Mouse (Mus musculus) spleen, adult 2 months (tissue): ENCODE measurements at regions not wholly inside any gene's neighbourhood (a gene's known extent, or its start where the extent isn't known, plus 50 kb on each side); places are given as distances from the start of the nearest gene placed in this dataset.

ENCODE experiments used
- CTCF ChIP-seq: fragments of 200-500 bp; IDR thresholded peaks from 2 replicates; pipeline ENCODE4 v1.5.1; 2011; ENCODE audit warnings: mild to moderate bottlenecking, inconsistent platforms; ENCODE audit not compliant: insufficient read depth, insufficient read length, insufficient replicate concordance; ENCODE audit errors: extremely low read depth
- POLR2A ChIP-seq: fragments of 200-500 bp; IDR thresholded peaks from 2 replicates; pipeline ENCODE4 v1.6.1; 2011; ENCODE audit warnings: low read depth, low read length, inconsistent platforms

DNA sequence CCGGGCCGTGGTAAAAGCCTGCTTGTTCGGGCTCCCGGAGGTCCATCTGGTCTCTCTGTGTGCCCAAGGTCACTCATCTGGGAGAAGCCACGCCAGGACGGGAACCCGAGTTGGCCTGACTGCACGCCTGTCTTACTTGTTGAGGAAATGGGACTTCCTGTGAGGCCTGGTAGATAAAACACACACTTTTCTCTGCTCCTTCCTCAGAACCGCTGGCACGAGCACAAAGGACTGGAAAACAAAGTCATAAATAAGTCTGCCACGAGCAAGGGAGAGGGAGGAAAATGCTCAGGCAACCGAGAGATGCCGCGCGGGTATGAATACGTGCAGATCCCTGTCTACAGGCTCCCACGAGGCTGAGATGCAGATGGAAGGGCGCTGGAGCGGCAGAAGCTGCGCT, 131.6 kb downstream of the Rybp start:
- TF ChIP-seq CTCF: no peak
- no peak for TF ChIP-seq POLR2A
